Mouse (Mus musculus) stomach, embryonic 14.5 days (tissue): ENCODE results near the gene Tmem143. TPM values are rescaled to one million over a fixed set of nuclear protein-coding genes. Genes with fewer than 3 reads are reported as not detected.

Source experiments
- ATAC-seq: fragments of 200-750 bp; cut with Nextera tagmentation; 2 replicates; pipeline ENCODE4 v1.8.0; 2017; ENCODE audit warnings: low read depth, moderate TSS enrichment; ENCODE audit not compliant: insufficient number of reproducible peaks, insufficient read depth, low FRiP score
- H3K27ac ChIP-seq: fragments of 300-500 bp; sonication (generic); 2 replicates; pipeline ENCODE4 v1.5.1; 2014; ENCODE audit warnings: mild to moderate bottlenecking, low read length, moderate library complexity, mixed read lengths
- H3K27me3 ChIP-seq: fragments of 300-500 bp; sonication (generic); 2 replicates; pipeline ENCODE4 v1.6.1; 2014; ENCODE audit warnings: low read length, control low read depth, mixed read lengths; ENCODE audit not compliant: control insufficient read depth, insufficient read depth
- H3K36me3 ChIP-seq: fragments of 300-500 bp; sonication (generic); 2 replicates; pipeline ENCODE4 v1.6.1; 2014; ENCODE audit warnings: mild to moderate bottlenecking, control low read depth, low read length, moderate library complexity, mixed read lengths; ENCODE audit not compliant: control insufficient read depth, insufficient read depth
- H3K4me1 ChIP-seq: fragments of 300-500 bp; sonication (generic); 2 replicates; pipeline ENCODE4 v1.6.1; 2014; ENCODE audit warnings: low read length, control low read depth, mixed read lengths; ENCODE audit not compliant: control insufficient read depth, insufficient read depth
- H3K4me2 ChIP-seq: fragments of 300-500 bp; sonication (generic); replicated peaks from 2 replicates; pipeline ENCODE4 v1.6.1; 2014; ENCODE audit warnings: low read depth, low read length, control low read depth
- H3K4me3 ChIP-seq: fragments of 300-500 bp; sonication (generic); 2 replicates; pipeline ENCODE4 v1.5.1; 2014; ENCODE audit warnings: low read depth, low read length, control low read depth
- H3K9ac ChIP-seq: fragments of 300-500 bp; sonication (generic); replicated peaks from 2 replicates; pipeline ENCODE4 v1.6.1; 2014; ENCODE audit warnings: low read depth, mild to moderate bottlenecking, control low read depth, low read length, moderate library complexity, mixed read lengths
- H3K9me3 ChIP-seq: fragments of 300-500 bp; sonication (generic); 2 replicates; pipeline ENCODE4 v1.6.1; 2016; ENCODE audit warnings: low read depth, low read length, control low read depth; ENCODE audit not compliant: control insufficient read depth
- WGBS: fragments of 180-500 bp; shearing (Covaris S2); extraction: QIAGEN DNeasy Blood & Tissue Kit; methylation state at CpG from one replicate; pipeline ENCODE4 v1.1.7; 2014; 5-methylcytosine and 5-hydroxymethylcytosine counted together
- polyA plus RNA-seq: library from polyadenylated mRNA; unstranded; fragments of >200 nt; fragmentation: Nextera tagmentation; extraction: Ambion mirVana; gene quantifications from 2 replicates; pipeline ENCODE4 v1.2.1, GENCODE M21; 2014

Gene Tmem143
- polyA plus RNA-seq, 1 experiment from 2014 or later: 5.4 TPM

- Histone ChIP-seq H3K36me3 (no peaks in the 10 kb centered on the region), H3K4me2 (peak overlapping the region; percentile 69), H3K9ac (peak overlapping the region; percentile 84), H3K27me3 (0 out of 2 replicates have a peak, but pooled peaks cover 11% of the 10 kb centered on the region), H3K9me3 (no peaks in the 10 kb centered on the region), H3K27ac (peak overlapping the region; percentile 44; the same call in 1 of the 2 replicates), H3K4me3 (peak overlapping the region; percentile 60), H3K4me1 (peaks cover 32% of the 10 kb centered on the region; the same call in 1 of the 2 replicates)
- WGBS: under 1% methylated on average over 117 of the region's 117 CpGs
- ATAC-seq: peak; percentile 78
Observed at GRCm38 (mm10) chr7:45865925-45866910, 30.5 kb upstream of the Tmem143 start.

DNA sequence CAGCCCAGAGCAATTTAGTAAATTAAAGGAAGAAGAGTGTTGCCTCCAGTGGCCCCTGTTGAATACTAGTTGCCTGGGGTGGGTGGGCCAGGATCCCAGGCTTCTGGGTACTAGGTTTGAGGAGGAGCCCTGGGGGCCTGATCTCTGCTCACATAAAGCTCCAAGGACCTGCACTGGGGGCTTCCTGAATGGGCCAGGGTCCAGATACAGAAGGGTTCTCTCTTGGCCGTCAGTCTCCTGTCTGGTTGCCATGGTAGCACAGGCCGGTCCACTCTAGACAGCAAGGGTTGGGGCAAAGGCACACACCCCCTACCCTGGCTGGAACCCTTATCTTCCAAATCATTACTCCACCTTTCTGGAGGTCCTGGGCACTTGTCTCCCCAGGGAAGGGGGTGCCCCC lies 28.9 kb upstream of the Tmem143 start:
- no peak overlapping the region for H3K4me3 ChIP-seq
- H3K27me3 ChIP-seq: 0 out of 2 replicates have a peak, but pooled peaks cover 12% of the 10 kb centered on the region
- H3K9ac ChIP-seq: no peak overlapping the region
- H3K9me3 ChIP-seq: no peaks in the 10 kb centered on the region
- 28% methylated on average over 2 of the region's 2 CpGs for WGBS
- ATAC-seq: no peak
- no peak overlapping the region for H3K27ac ChIP-seq
- no peak overlapping the region for H3K4me2 ChIP-seq
- peaks cover 32% of the 10 kb centered on the region; the same call in 1 of the 2 replicates for H3K4me1 ChIP-seq
- H3K36me3 ChIP-seq: no peaks in the 10 kb centered on the region

DNA sequence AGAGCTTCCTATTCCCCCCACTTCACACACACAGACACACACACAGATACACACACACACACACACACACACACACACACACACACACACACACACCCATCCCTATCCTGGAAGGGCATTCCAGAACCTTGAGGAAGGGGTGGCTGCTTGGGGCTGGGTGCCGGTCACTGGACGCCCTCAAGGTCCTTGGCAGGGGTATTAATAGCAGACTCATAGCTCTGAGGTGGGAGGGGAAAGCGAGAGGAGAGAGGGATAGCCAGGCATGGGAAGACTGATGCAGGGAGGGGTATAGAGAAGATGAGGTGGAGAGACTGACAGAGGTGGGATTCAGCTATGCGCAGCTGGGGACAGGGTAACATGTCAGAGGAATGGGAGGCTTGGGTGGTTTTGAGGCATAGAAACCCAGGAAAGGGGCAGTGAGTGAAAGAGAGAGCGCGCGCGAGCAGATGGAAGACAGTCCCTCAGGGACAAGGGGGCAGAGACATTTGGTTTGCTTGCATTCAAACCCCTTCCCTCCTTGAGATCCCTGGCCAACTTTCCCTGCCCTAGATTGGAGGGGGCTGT lies 27.6 kb upstream of the Tmem143 start:
- Histone ChIP-seq H3K9me3 (no peaks in the 10 kb centered on the region), H3K36me3 (no peaks in the 10 kb centered on the region), H3K4me2 (peak overlapping the region; percentile 43), H3K4me1 (peaks cover 39% of the 10 kb centered on the region; the same call in 1 of the 2 replicates), H3K4me3 (no peak overlapping the region), H3K27me3 (0 out of 2 replicates have a peak, but pooled peaks cover 12% of the 10 kb centered on the region), H3K27ac (no peak overlapping the region), H3K9ac (0 out of 2 replicates have a peak overlapping the region, but pooled peaks have one; percentile 14)
- ATAC-seq: no peak
- 21% methylated on average over 8 of the region's 8 CpGs for WGBS

DNA sequence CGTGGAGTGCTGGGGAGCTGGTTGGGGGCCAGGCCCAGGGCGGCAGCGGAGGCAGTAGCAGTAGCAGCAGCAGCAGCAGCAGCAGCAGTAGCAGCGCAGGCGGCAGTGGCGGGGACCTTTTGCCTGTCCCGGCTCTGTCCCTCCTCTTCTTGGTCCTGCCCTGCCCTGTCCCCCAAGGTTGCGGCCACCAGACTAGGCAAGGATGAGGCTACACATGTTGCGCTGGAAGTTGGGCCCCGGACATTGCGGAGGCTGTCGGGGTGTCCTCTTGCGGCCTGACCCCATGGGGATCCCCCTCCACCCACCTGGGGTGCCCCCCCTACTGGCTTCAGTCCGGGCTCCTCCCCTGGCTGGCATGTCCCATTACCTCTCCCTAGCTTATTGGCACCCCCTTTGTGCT lies 27.0 kb upstream of the Tmem143 start:
- 4% methylated on average over 14 of the region's 14 CpGs for WGBS
- H3K9ac ChIP-seq: peak overlapping the region; percentile 14; the same call in 1 of the 2 replicates
- H3K4me2 ChIP-seq: peak overlapping the region; percentile 43
- H3K36me3 ChIP-seq: peaks cover 4% of the 10 kb centered on the region
- peak overlapping the region; percentile 9; the same call in 1 of the 2 replicates for H3K4me3 ChIP-seq
- peaks cover 45% of the 10 kb centered on the region; the same call in 1 of the 2 replicates for H3K4me1 ChIP-seq
- H3K27me3 ChIP-seq: 0 out of 2 replicates have a peak, but pooled peaks cover 12% of the 10 kb centered on the region
- no peak for ATAC-seq
- H3K27ac ChIP-seq: no peak overlapping the region
- no peaks in the 10 kb centered on the region for H3K9me3 ChIP-seq

GRCm38 (mm10) chr7:45870282-45871058 lies 26.3 kb upstream of the Tmem143 start:
- no peak for ATAC-seq
- Histone ChIP-seq H3K4me3 (peak overlapping the region; percentile 23), H3K9ac (peak overlapping the region; percentile 28; the same call in 1 of the 2 replicates), H3K36me3 (peaks cover 10% of the 10 kb centered on the region), H3K27me3 (0 out of 2 replicates have a peak, but pooled peaks cover 12% of the 10 kb centered on the region), H3K27ac (no peak overlapping the region), H3K4me2 (peak overlapping the region; percentile 43), H3K9me3 (no peaks in the 10 kb centered on the region), H3K4me1 (peaks cover 47% of the 10 kb centered on the region; the same call in 1 of the 2 replicates)
- 1% methylated on average over 30 of the region's 30 CpGs for WGBS

GRCm38 (mm10) chr7:45872624-45873023 lies 24.1 kb upstream of the Tmem143 start, which contains the start of gene Kdelr1:
TSS of gene Kdelr1 (plus strand) at chr7:45872772.
- Histone ChIP-seq H3K4me2 (peak within 1 kb of the TSS; percentile 89), H3K9me3 (no peaks in the 10 kb centered on the region), H3K27ac (peak within 1 kb of the TSS; percentile 93), H3K4me1 (peaks cover 39% of the 10 kb centered on the region; the same call in 1 of the 2 replicates), H3K36me3 (peaks cover 31% of the 10 kb centered on the region), H3K9ac (peak within 1 kb of the TSS; percentile 90), H3K27me3 (0 out of 2 replicates have a peak, but pooled peaks cover 9% of the 10 kb centered on the region), H3K4me3 (peak within 1 kb of the TSS; percentile 76)
- 1% methylated on average over 18 of the region's 18 CpGs for WGBS
- ATAC-seq: peak; percentile 74

GRCm38 (mm10) chr7:45873061-45873947 lies 23.4 kb upstream of the Tmem143 start:
- Histone ChIP-seq H3K4me3 (peak overlapping the region; percentile 76), H3K27me3 (0 out of 2 replicates have a peak, but pooled peaks cover 9% of the 10 kb centered on the region), H3K4me1 (peaks cover 35% of the 10 kb centered on the region; the same call in 1 of the 2 replicates), H3K9me3 (no peaks in the 10 kb centered on the region), H3K9ac (peak overlapping the region; percentile 90), H3K4me2 (peak overlapping the region; percentile 89), H3K36me3 (peaks cover 35% of the 10 kb centered on the region), H3K27ac (peak overlapping the region; percentile 93)
- ATAC-seq: peak; percentile 43
- 1% methylated on average over 28 of the region's 28 CpGs for WGBS
